Mouse (Mus musculus): Measurements from ENCODE around the gene Spns1. TPM values are rescaled to one million over a fixed set of nuclear protein-coding genes. Genes with fewer than 3 reads are reported as not detected.
"Not testable (repeated sequence)": the region's sequence is repeated elsewhere in the genome, so short reads cannot be mapped to it uniquely, and the experiment has no call there.

The Spns1 gene
- polyA plus RNA-seq, 1 experiment from 2014 or later = 77.9 TPM

DNA sequence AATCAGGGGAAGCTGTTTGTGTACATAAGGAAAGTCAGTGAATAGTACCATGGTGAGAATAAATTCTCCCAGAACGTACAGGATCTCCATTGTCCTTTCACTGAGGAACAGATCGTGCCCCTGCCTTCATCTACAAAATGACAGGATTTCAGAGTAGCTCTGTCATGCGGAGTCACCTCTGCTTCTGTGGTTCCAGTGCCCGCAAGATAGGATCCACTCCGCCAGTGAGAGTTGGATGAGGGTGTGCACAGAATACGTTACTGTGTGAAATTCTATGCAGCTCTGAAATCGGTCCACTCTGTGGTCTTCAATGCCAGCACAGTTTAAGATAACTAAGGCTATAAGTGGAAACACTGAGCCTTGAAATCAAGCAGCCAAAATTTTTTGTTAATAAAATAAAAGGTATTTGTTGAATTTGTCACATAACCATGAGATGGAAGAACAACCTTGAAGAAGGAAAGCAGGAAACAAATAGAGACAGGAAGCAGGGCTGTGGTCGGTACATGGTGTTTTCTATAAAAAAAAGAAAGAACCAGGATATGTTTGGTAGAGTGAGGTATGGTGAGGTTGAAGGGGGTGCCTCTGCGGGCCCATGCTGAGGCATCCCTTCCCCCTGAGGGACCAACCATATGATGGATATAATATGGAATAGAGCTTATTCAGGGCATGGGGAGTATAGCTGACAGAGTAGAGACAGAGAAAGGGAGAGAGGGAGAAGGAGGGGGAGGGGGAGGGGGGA is 47.2 kb downstream of the Spns1 start:
- Histone ChIP-seq H3K4me2 (replicated peaks) (no peak overlapping the region), H3K27ac (no peak overlapping the region), H3K4me3 (replicated peaks) (no peak overlapping the region), H3K9me3 (no peaks in the 10 kb centered on the region), H3K9ac (replicated peaks) (no peak overlapping the region), H3K27me3 (peaks cover 3% of the 10 kb centered on the region; the same call in 1 of the 2 replicates), H3K4me1 (replicated peaks) (no peaks in the 10 kb centered on the region), H3K36me3 (no peaks in the 10 kb centered on the region)
- no peak for ATAC-seq
- WGBS = 89% methylated on average over 9 of the region's 9 CpGs

- not testable (repeated sequence) for H3K36me3 ChIP-seq; H3K4me3 ChIP-seq (replicated peaks); H3K27me3 ChIP-seq; H3K9me3 ChIP-seq; H3K4me2 ChIP-seq (replicated peaks); H3K27ac ChIP-seq; H3K9ac ChIP-seq (replicated peaks); H3K4me1 ChIP-seq (replicated peaks); ATAC-seq
- 90% methylated on average over 5 of the region's 6 CpGs for WGBS
Measured at GRCm38 (mm10) chr7:126328848-126329247, 48.4 kb downstream of the Spns1 start.

GRCm38 (mm10) chr7:126325576-126326273 is 51.5 kb downstream of the Spns1 start:
- not testable (repeated sequence) for ATAC-seq; H3K27me3 ChIP-seq; H3K4me3 ChIP-seq (replicated peaks); H3K4me1 ChIP-seq (replicated peaks); H3K36me3 ChIP-seq; H3K9me3 ChIP-seq; H3K9ac ChIP-seq (replicated peaks); H3K4me2 ChIP-seq (replicated peaks); H3K27ac ChIP-seq
- WGBS = 26% methylated on average over 9 of the region's 9 CpGs

DNA sequence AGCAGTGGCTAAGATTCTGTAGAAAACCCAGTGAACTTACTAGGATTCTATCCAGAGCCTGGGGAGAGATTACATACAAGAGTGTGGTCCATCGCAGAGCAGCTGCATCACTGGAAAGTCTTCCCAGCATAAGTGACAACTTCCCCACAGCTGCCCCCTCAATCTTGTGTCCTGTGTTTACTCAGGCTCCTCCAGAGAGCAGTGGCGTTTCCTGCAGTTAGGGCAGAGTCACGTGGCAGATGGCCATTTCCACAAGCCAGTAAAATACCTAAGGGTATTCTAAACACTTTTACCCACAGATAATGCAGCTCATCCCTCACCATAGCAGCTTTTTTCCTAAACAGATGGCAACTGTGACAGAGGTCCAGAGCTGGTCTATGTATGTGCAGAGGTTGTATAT is 52.5 kb downstream of the Spns1 start:
- WGBS = 44% methylated on average over 3 of the region's 3 CpGs
- H3K9ac ChIP-seq (replicated peaks) = no peak overlapping the region
- no peaks in the 10 kb centered on the region for H3K36me3 ChIP-seq
- no peak overlapping the region for H3K27ac ChIP-seq
- no peak overlapping the region for H3K4me2 ChIP-seq (replicated peaks)
- no peaks in the 10 kb centered on the region for H3K9me3 ChIP-seq
- H3K4me3 ChIP-seq (replicated peaks) = no peak overlapping the region
- H3K27me3 ChIP-seq = 0 out of 2 replicates have a peak, but pooled peaks cover 6% of the 10 kb centered on the region
- no peak for ATAC-seq
- no peaks in the 10 kb centered on the region for H3K4me1 ChIP-seq (replicated peaks)

- Histone ChIP-seq H3K9me3 (no peaks in the 10 kb centered on the region), H3K27ac (no peak overlapping the region), H3K9ac (replicated peaks) (no peak overlapping the region), H3K4me2 (replicated peaks) (no peak overlapping the region), H3K36me3 (no peaks in the 10 kb centered on the region), H3K4me3 (replicated peaks) (no peak overlapping the region), H3K4me1 (replicated peaks) (no peaks in the 10 kb centered on the region), H3K27me3 (0 out of 2 replicates have a peak, but pooled peaks cover 6% of the 10 kb centered on the region)
- 9% methylated on average over 11 of the region's 11 CpGs for WGBS
- no peak for ATAC-seq
Measured at GRCm38 (mm10) chr7:126323729-126324128, 53.5 kb downstream of the Spns1 start.

Small RNA genes lying within 50 kb of the gene (microRNA-seq; reads per million reads assigned to microRNA genes)
- not detected for gene Mir7058

Other genes starting within 250 kb of the Spns1 start
- 44.6 and 50.4 TPM in 2 replicates for gene Xpo6, start 176.9 kb downstream of the Spns1 start, polyA plus RNA-seq (2015; fragmentation: Nextera tagmentation; extraction: Ambion mirVana)
- gene Sbk1, start 104.8 kb downstream of the Spns1 start, polyA plus RNA-seq (2015; fragmentation: Nextera tagmentation; extraction: Ambion mirVana) = 238 and 300 TPM in 2 replicates
- 1.0 and 1.7 TPM in 2 replicates for gene Lat, start 7.9 kb downstream of the Spns1 start, polyA plus RNA-seq (2015; fragmentation: Nextera tagmentation; extraction: Ambion mirVana)
- 2.9 and 3.8 TPM in 2 replicates for gene Nfatc2ip, start 19.3 kb upstream of the Spns1 start, polyA plus RNA-seq (2015; fragmentation: Nextera tagmentation; extraction: Ambion mirVana)
- not detected in 2 replicates for gene Cd19, start 37.4 kb upstream of the Spns1 start, polyA plus RNA-seq (2015; fragmentation: Nextera tagmentation; extraction: Ambion mirVana)
- 23.7 and 25.9 TPM in 2 replicates for gene Rabep2, start 51.3 kb upstream of the Spns1 start, polyA plus RNA-seq (2015; fragmentation: Nextera tagmentation; extraction: Ambion mirVana)
- gene Atp2a1, start 85.7 kb upstream of the Spns1 start, polyA plus RNA-seq (2015; fragmentation: Nextera tagmentation; extraction: Ambion mirVana) = 0.32 and 0.49 TPM in 2 replicates
- gene Sh2b1, start 98.0 kb upstream of the Spns1 start, polyA plus RNA-seq (2015; fragmentation: Nextera tagmentation; extraction: Ambion mirVana) = 63.7 and 69.5 TPM in 2 replicates
- 117 and 124 TPM in 2 replicates for gene Tufm, start 109.9 kb upstream of the Spns1 start, polyA plus RNA-seq (2015; fragmentation: Nextera tagmentation; extraction: Ambion mirVana)
- gene Atxn2l, start 126.0 kb upstream of the Spns1 start, polyA plus RNA-seq (2015; fragmentation: Nextera tagmentation; extraction: Ambion mirVana) = 65.1 and 76.5 TPM in 2 replicates
- 207 and 213 TPM in 2 replicates for gene Eif3c, start 189.0 kb upstream of the Spns1 start, polyA plus RNA-seq (2015; fragmentation: Nextera tagmentation; extraction: Ambion mirVana)
- gene Apobr, start 207.5 kb upstream of the Spns1 start, polyA plus RNA-seq (2015; fragmentation: Nextera tagmentation; extraction: Ambion mirVana) = 0.21 and 0.69 TPM in 2 replicates
- 27.7 and 28.8 TPM in 2 replicates for gene Cln3, start 208.4 kb upstream of the Spns1 start, polyA plus RNA-seq (2015; fragmentation: Nextera tagmentation; extraction: Ambion mirVana)
- gene Il27, start 217.5 kb upstream of the Spns1 start, polyA plus RNA-seq (2015; fragmentation: Nextera tagmentation; extraction: Ambion mirVana) = not detected in 2 replicates

Measured in midbrain, embryonic 13.5 days (tissue).